Mouse (Mus musculus) olfactory bulb, adult 2 months (tissue): ENCODE results near the gene Gfra1.

Experiments
- CTCF ChIP-seq: fragments of 200-500 bp; IDR thresholded peaks from 2 replicates; pipeline ENCODE4 v1.5.1; 2012; ENCODE audit warnings: low read depth, mild to moderate bottlenecking, low read length, moderate library complexity; ENCODE audit not compliant: insufficient read depth
- POLR2A ChIP-seq: fragments of 200-500 bp; IDR thresholded peaks from 2 replicates; pipeline ENCODE4 v1.6.1; 2012; ENCODE audit warnings: mild to moderate bottlenecking, low read depth, low read length, moderate library complexity; ENCODE audit not compliant: insufficient read depth

- TF ChIP-seq POLR2A (no peak), CTCF (no peak)
Measured at GRCm38 (mm10) chr19:58437441-58438071, 18.2 kb downstream of the Gfra1 start.
